Mouse (Mus musculus) macrophage (primary cell): Measurements from ENCODE around the gene Prrc2a. TPM values are rescaled to one million over a fixed set of nuclear protein-coding genes. Genes with fewer than 3 reads are reported as not detected.

Experiments
- H3K27ac ChIP-seq: fragments of 350-480 bp; formaldehyde crosslinking; 2 replicates; pipeline ENCODE4 v1.9.0; 2021
- H3K36me3 ChIP-seq: fragments of 350-480 bp; formaldehyde crosslinking; 2 replicates; pipeline ENCODE4 v1.9.0; 2021; ENCODE audit errors: inconsistent target
- H3K4me3 ChIP-seq: fragments of 350-480 bp; formaldehyde crosslinking; 2 replicates; pipeline ENCODE4 v1.9.0; 2021; ENCODE audit errors: inconsistent target
- H3K79me2 ChIP-seq: fragments of 350-480 bp; formaldehyde crosslinking; 2 replicates; pipeline ENCODE4 v1.9.0; 2021; ENCODE audit errors: inconsistent target
- WGBS: methylation state at CpG from one replicate; pipeline ENCODE4 v1.1.7; 2026; ENCODE audit warnings: inconsistent platforms; ENCODE audit not compliant: missing documents; 5-methylcytosine and 5-hydroxymethylcytosine counted together
- polyA plus RNA-seq: library from polyadenylated mRNA; stranded (reverse); fragments of 250-400 nt; gene quantifications from 3 replicates; pipeline ENCODE4 v1.2.4, GENCODE M21; 2018; ENCODE audit warnings: inconsistent platforms

Prrc2a gene
- polyA plus RNA-seq, 1 experiment from 2014 or later: 91.3 TPM

DNA sequence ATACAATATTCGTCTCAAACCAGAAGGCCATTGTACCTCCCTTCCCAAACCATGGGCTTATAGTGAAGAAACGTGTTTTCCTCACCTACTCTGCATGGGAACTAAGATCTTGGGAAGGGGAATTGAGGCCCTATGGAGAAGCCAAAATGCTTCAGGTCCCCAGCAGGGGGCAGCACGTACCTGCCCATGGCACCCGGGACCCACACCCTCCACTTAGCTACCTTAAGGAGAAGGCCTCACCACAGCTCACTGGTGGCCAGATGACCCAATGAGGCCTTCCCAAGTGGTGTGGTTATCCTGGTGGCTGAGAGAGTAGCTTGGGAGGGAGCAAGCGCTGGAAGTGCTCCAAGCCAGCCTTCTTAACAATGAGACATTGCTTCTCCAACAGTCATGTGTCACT is 13.8 kb upstream of the Prrc2a start:
- Histone ChIP-seq H3K36me3 (no peaks in the 10 kb centered on the region), H3K27ac (no peak overlapping the region)
- WGBS: 20% methylated on average over 5 of the region's 5 CpGs

DNA sequence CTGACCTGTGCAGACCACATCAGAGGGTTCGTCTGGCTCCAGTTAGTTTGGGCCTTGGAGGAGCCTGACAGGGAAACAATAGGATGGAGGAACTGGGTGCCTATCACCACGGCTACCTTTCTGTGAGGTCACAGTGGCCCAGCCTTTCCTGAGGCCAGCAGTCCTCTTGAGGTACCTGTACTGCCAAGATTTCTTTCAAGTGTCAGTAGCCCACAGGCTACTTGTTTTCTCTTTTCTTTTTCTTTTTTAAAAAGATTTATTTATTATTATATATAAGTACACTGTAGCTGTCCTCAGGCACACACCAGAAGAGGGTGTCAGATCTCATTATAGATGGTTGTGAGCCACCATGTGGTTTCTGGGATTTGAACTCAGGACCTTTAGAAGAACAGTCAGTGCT is 11.3 kb upstream of the Prrc2a start, which contains the start of gene Aif1:
TSS of gene Aif1 (minus strand) at position 101 of the 400 bp plus-strand sequence.
- 88% methylated on average over 2 of the region's 2 CpGs for WGBS
- no peak within 1 kb of the TSS for H3K4me3 ChIP-seq
- peaks cover 2% of the 10 kb centered on the region; the same call in 1 of the 2 replicates for H3K36me3 ChIP-seq
- H3K27ac ChIP-seq: no peak within 1 kb of the TSS
- H3K79me2 ChIP-seq: peaks cover 15% of the 10 kb centered on the region; the same call in 1 of the 2 replicates

More for the DNA sequence above, 13.8 kb upstream of the Prrc2a start:
- Histone ChIP-seq H3K79me2 (no peaks in the 10 kb centered on the region), H3K4me3 (no peak overlapping the region)

DNA sequence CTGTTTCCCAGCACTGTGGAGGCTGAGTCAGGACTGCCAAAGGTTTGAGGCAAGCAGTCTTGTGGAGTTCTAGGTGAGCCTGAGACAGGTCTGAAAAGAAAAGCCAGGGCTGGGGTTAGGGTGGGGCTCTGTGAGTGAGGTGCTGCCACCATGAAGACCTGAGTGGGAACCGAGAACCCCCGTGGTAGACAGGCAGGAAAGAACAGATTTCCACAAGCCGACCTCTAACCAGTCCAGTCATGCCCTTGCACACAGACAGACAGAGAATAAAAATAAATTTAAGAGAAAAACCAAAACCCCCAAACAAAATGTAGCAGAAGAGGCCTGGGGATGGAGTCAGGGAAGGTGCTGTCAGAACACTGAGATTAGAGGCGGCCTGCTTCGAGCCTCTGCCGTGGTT is 10.7 kb upstream of the Prrc2a start:
- no peak overlapping the region for H3K4me3 ChIP-seq
- peaks cover 6% of the 10 kb centered on the region; the same call in 1 of the 2 replicates for H3K36me3 ChIP-seq
- 67% methylated on average over 6 of the region's 6 CpGs for WGBS
- H3K79me2 ChIP-seq: peaks cover 20% of the 10 kb centered on the region; the same call in 1 of the 2 replicates
- H3K27ac ChIP-seq: no peak overlapping the region

DNA sequence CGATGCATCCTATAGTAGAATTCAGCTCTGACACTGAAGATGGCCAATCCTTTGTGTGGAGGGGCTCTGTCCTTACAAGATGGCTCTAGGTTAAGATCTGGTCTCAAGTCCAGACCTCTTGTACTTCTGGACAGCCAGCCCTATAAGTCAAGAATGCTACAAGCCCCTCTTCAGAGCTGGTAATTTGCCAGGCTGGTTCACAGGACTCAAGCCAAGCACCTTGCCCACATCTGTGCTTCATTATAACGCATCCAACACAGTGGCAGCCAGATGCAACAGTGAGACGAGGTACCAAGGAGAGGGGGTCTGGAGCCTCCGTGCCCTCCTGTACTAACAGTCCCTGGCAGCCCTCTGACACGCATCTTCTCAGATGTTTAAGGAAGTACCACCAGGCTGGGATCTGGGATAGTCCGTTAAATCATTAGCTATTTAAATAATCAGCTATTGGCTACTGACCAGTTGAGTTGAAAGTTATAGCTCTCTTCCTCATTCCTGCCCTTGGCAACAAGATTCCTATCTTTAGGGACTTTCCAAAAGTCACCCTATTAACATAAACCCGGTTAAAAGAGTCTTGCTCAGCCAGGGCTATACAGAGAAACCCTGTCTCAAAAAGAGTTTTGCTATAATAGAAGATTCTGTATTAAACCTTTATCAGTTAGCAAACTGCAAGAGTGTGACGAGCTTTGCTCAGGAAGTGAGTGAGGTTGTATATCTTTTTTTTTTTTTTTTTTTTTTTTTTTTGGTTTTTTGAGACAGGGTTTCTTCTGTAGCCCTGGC is 9.7 kb upstream of the Prrc2a start:
- H3K4me3 ChIP-seq: no peak overlapping the region
- 49% methylated on average over 7 of the region's 8 CpGs for whole genome bisulfite sequencing

DNA sequence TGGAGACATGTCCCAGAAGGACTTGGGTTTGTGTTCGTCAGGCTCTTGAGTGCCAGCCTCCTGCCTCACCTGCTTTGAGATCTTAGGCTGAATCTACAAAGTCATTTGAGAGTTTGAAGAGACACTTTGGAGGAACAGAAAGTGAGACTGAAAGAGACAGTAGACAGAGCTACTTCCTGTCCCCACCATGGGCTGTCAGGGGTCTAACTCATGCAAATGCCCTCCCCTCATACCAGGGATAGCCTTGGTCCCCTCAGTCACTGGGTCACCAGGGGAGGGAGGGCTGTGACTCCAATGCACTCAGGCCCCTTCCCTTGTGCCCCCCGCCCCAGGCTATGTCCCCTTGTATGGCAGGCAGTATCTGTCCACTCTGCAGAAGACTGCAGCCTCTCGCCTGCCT is 8.6 kb upstream of the Prrc2a start:
- Histone ChIP-seq H3K36me3 (peaks cover 15% of the 10 kb centered on the region; the same call in 1 of the 2 replicates), H3K79me2 (peaks cover 34% of the 10 kb centered on the region; the same call in 1 of the 2 replicates), H3K27ac (peak overlapping the region; percentile 88), H3K4me3 (no peak overlapping the region)
- 56% methylated on average over 3 of the region's 3 CpGs for WGBS

More for the DNA sequence above, 9.7 kb upstream of the Prrc2a start:
- peaks cover 30% of the 10 kb centered on the region; the same call in 1 of the 2 replicates for H3K79me2 ChIP-seq
- H3K36me3 ChIP-seq: peaks cover 14% of the 10 kb centered on the region; the same call in 1 of the 2 replicates
- peak overlapping the region; percentile 88 for H3K27ac ChIP-seq

DNA sequence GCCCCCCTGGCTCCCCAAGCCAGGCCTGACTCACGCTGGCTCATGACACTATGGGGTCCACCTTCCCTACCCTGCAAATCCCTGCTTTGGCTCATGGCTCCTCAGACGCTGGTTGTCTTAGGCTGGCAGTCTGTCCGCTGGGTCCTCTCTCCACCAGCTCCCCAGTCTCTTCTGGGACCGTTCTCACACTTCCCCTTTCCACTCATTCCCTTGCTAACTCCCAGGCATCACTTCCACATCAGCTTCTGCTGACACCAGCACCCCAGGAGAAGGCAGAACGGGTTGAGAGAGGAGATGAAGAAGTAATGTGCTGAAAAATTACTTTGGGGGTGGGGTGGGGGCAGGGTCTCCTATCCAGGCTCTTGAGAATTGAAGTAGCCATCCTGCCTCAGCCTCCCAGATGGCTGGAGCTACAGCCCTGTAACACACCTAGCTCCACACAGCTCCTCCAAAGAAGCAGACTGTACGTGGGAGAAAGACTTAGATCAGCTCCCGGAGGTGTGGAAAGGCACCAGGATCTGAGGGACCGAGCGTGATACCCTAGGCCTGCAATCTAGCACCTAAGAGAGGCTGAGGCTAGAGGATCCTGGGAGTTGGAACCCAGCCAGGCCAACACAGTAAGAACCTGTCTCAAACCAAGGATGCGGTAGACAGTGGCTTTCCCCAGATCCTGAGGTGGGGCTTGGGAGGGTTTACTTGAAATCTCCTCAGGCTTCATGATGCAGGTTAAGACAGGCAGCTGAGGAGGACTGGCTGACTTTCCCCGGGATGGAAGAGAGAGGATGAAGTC is 7.9 kb upstream of the Prrc2a start:
- Histone ChIP-seq H3K27ac (peak overlapping the region; percentile 88), H3K36me3 (peaks cover 22% of the 10 kb centered on the region; the same call in 1 of the 2 replicates), H3K79me2 (peaks cover 41% of the 10 kb centered on the region; the same call in 1 of the 2 replicates), H3K4me3 (peak overlapping the region; percentile 42)
- WGBS: 29% methylated on average over 11 of the region's 11 CpGs

DNA sequence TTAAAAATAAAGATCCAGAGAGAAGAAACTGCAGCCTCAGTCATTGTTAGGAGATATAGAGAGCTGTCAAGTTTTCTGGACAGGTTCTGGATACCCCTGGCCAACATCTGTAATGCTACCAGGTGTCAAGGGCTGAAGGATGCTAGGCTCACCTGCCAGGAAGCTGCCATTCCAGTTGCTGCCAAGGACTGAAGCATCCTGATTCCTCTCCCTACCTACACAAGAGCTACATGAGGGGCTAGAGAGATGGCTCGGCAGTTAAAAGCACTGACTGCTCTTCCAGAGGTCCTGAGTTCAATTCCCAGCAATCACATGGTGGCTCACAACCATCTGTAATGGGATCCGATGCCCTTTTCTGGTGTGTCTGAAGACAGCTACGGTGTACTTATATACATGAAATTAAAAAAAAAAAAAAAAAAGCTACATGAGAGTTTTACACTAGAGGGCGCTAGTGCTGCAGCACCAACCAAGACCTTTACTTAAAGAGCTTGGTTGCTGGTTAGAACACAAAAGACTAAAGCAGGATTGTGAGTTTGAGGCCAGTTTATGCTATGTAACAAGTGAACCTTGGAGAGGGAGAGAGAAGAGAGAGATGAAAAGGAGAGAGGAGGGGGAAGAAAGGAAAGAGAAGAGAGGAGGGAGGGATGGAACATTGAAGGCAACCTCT is 4.0 kb upstream of the Prrc2a start:
- WGBS: 23% methylated on average over 4 of the region's 4 CpGs
- Histone ChIP-seq H3K27ac (no peak overlapping the region), H3K79me2 (peaks cover 54% of the 10 kb centered on the region), H3K36me3 (peaks cover 23% of the 10 kb centered on the region; the same call in 1 of the 2 replicates), H3K4me3 (no peak overlapping the region)

DNA sequence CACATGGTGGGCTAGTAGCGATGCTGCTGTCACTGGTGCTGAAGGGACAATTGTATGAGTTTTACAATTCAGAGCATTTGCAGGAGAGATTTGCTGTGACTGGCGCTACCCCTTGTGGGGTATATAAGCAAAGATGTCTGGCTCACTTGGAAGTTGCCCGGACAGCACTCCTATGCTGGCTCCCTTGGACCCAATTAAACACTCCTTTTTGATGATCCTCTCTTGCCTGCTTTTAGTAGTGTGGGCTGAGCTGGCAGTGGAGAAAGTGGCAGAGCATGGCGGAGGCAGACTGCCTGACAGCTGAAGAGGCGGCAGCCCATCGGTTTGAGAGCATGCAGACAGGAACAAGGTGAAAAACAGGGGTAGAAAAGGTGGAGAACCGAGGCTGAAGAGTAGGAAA is 3.1 kb upstream of the Prrc2a start:
- Histone ChIP-seq H3K4me3 (no peak overlapping the region), H3K27ac (no peak overlapping the region), H3K79me2 (peaks cover 63% of the 10 kb centered on the region), H3K36me3 (peaks cover 23% of the 10 kb centered on the region; the same call in 1 of the 2 replicates)
- WGBS: 90% methylated on average over 7 of the region's 7 CpGs

DNA sequence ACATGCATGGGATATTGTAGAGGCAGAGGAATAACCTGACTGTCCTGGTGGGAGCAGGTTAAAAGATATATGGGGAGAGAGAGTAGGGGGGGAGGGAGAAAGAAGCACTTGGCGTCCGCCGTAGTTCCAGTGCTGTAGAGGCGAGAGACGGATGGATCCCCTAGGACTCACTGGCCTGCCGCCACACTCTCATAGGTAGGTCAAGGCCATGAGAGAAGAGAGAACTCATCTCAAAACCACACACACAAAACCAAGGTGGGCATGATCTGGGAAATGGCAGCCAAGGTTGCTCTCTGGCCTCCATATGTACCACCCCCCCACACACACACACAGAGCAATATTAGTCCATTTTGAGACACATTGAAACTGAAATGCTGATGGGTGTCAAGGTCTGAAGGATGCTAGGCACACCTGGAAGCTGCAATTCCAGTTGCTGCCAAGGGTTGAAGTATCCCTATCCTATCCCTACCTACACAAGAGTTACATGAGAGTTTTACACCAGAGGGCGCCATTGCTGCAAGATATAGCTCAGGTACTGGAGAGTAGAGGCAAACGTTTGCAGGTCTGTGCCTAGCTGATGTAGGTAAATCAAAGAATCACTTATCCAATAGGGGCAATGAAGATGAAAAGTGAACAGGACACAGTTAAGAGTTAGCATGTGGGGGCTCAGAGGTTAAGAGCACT is 1.8 kb upstream of the Prrc2a start:
- Histone ChIP-seq H3K36me3 (peaks cover 29% of the 10 kb centered on the region; the same call in 1 of the 2 replicates), H3K79me2 (peaks cover 67% of the 10 kb centered on the region), H3K4me3 (no peak overlapping the region), H3K27ac (no peak overlapping the region)
- 71% methylated on average over 8 of the region's 8 CpGs for WGBS

DNA sequence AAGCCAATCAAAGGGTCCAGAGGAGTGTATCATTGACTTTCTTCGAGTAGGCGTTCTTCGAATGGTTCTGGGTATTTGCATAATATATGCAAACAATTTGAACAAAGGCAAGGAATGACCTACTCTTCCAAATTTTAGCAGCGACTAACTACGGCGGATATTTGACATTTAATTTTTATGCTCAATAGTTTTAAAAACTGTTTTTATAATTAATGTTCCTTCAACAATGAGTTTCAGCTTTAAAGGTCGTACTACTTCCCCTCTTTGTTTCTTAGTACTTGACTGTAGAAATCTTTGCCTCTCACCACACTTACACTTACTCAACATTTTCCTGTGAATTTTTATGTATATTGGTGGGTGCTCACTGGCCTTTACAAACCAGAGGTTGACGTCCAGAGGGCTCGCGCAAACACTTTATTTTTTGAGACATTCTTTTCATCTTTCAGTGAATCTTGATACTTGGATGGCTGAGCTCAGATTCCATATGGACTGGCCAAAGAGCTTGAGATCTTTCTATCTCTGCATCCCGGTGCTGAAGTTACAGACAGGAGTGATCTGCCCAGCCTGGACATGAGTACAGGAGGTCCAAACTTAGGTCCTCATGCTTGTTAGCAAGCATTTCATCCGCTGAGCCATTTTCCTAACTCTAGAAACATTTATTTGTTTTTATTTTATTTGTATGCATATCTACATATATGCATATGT is 906 bp upstream of the Prrc2a start:
- H3K27ac ChIP-seq: peak overlapping the region; percentile 83
- peaks cover 67% of the 10 kb centered on the region for H3K79me2 ChIP-seq
- H3K4me3 ChIP-seq: peak overlapping the region; percentile 48
- WGBS: 20% methylated on average over 12 of the region's 12 CpGs
- peaks cover 32% of the 10 kb centered on the region for H3K36me3 ChIP-seq

DNA sequence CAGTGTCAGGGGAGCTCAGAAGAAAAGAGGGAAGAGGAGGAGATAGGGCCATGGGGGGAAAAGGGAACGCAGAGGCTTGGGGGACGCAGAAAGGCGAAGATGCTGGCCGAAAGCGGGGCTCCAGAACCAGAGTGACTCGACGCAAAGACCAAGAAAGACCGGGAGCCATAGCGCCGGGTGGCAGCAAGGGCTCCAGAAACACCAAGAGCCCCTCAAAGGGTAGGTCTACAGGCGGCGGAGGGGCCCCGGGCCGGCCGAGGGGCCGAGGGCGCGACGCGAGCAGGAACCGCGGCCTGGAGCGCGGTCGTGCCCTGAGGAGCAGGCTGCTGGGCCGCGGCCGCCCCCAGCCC is 504 bp downstream of the Prrc2a start:
- peak overlapping the region; percentile 79 for H3K4me3 ChIP-seq
- peaks cover 69% of the 10 kb centered on the region for H3K79me2 ChIP-seq
- H3K36me3 ChIP-seq: peaks cover 38% of the 10 kb centered on the region
- 0% methylated on average over 28 of the region's 28 CpGs for WGBS
- peak overlapping the region; percentile 76 for H3K27ac ChIP-seq

DNA sequence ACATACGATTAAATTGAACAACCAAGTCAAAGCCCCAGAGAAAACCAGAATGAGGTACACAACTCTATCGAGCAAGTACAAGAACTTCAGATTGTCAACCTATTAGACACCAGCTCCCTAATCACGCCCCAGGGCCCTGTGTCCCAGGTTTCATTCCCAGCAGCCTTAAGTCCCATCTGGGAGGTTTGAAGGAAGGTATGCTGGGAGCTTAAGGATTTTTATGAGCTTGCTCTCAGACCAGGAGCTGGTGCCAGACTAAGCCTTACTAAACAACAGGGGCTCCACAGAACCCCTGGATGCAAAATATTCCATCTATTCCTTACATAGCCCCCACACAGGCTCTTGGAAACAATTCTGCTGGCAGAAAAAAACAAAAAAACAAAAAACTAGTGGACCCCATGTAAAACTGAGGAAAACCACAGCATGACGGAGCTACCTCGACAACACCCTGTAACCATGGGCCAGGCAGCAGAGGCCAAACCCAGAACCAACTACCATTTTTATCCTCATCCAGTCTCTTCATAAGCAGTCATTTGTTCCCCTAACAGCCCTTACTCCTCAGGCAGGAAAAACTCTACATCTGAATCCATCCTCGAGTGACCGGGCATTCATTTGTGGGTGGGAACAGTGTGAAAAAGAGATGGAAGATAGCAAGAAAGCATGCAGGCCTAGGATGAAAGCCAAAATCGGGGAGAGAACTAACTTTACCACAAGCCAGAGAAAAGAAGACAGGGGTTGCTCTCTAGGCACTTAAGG is 1.2 kb downstream of the Prrc2a start:
- peaks cover 74% of the 10 kb centered on the region for H3K79me2 ChIP-seq
- peak overlapping the region; percentile 79 for H3K4me3 ChIP-seq
- H3K27ac ChIP-seq: peak overlapping the region; percentile 76
- H3K36me3 ChIP-seq: peaks cover 45% of the 10 kb centered on the region
- WGBS: 6% methylated on average over 8 of the region's 8 CpGs

DNA sequence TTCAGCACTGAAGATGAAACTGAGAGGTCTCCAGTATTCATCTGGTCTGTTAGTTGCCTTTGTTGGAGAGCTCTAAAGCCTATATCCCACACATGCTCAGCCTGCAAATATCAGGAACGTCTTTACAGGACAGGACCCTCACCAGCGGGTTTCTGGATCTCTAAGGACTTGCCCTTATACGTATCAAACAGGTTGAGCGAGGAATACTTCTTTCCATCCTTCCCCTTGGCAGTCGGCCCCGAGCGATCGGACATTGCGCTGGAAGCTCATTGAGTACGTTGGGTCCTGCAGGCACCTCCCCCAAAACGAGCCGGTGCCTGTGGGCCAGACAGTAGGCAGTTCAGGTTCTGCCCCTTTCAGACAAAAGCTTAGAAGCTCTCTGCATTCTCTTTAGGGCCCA is 2.0 kb downstream of the Prrc2a start:
- Histone ChIP-seq H3K79me2 (peaks cover 74% of the 10 kb centered on the region), H3K36me3 (peaks cover 45% of the 10 kb centered on the region), H3K4me3 (peak overlapping the region; percentile 79), H3K27ac (no peak overlapping the region)
- 41% methylated on average over 12 of the region's 12 CpGs for WGBS
